Mouse (Mus musculus): ENCODE results near the gene Bco1.

DNA sequence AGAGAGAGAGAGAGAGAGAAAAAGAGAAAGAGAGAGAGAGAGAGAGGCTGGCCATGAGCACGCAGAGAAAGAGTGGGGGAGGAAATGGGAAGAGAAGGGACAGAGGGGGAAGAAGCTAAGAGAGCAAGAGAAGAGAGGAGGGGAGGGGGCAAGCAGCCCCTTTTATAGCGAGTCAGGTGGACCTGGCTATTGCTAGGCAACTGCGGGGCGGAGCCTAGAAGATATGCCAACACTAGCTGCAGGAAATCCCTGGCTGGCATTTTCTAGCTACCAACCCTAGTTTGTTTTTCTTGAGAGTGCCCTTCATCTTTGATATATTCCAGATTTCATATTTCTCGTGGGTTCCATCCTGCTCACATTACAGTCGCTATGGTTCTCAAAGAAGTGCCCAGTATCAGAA lies 19.4 kb downstream of the Bco1 start:
- no peak for TF ChIP-seq POLR2A (IDR thresholded peaks at IDR 0.05; ENCODE audit: control insufficient read depth, extremely low read depth, insufficient read depth, low read length, poor library complexity)
- TF ChIP-seq CTCF (IDR thresholded peaks at IDR 0.05; ENCODE audit: borderline replicate concordance, control insufficient read depth, extremely low read depth, insufficient read depth, low read length, poor library complexity) = no peak
